Mouse (Mus musculus) hindbrain, embryonic 16.5 days (tissue): ENCODE measurements at regions not wholly inside any gene's neighbourhood (a gene's known extent, or its start where the extent isn't known, plus 50 kb on each side); places are given as distances from the start of the nearest gene placed in this dataset.

Source experiments
- ATAC-seq: fragments of 200-750 bp; cut with Nextera tagmentation; 2 replicates; pipeline ENCODE4 v1.8.0; 2017; ENCODE audit warnings: moderate TSS enrichment, moderate library complexity
- H3K27ac ChIP-seq: fragments of 300-500 bp; sonication (generic); 2 replicates; pipeline ENCODE4 v1.5.1; 2014; ENCODE audit warnings: low read depth, mild to moderate bottlenecking, control low read depth, low read length, moderate library complexity
- H3K27me3 ChIP-seq: fragments of 300-500 bp; sonication (generic); replicated peaks from 2 replicates; pipeline ENCODE4 v1.6.1; 2014; ENCODE audit warnings: low read length; ENCODE audit not compliant: control insufficient read depth, insufficient read depth
- H3K36me3 ChIP-seq: fragments of 300-500 bp; sonication (generic); 2 replicates; pipeline ENCODE4 v1.6.1; 2014; ENCODE audit warnings: mild to moderate bottlenecking, low read length, moderate library complexity, mixed read lengths; ENCODE audit not compliant: control insufficient read depth, insufficient read depth
- H3K4me1 ChIP-seq: fragments of 300-500 bp; sonication (generic); 2 replicates; pipeline ENCODE4 v1.6.1; 2014; ENCODE audit warnings: low read depth, low read length; ENCODE audit not compliant: control insufficient read depth, insufficient read depth
- H3K4me2 ChIP-seq: fragments of 300-500 bp; sonication (generic); 2 replicates; pipeline ENCODE4 v1.6.1; 2014; ENCODE audit warnings: mild to moderate bottlenecking, low read length, control low read depth, moderate library complexity
- H3K4me3 ChIP-seq: fragments of 300-500 bp; sonication (generic); 2 replicates; pipeline ENCODE4 v1.5.1; 2014; ENCODE audit warnings: mild to moderate bottlenecking, low read length, control low read depth, moderate library complexity
- H3K9ac ChIP-seq: fragments of 300-500 bp; sonication (generic); 2 replicates; pipeline ENCODE4 v1.6.1; 2014; ENCODE audit warnings: low read depth, mild to moderate bottlenecking, control low read depth, low read length, moderate library complexity
- H3K9me3 ChIP-seq: fragments of 300-500 bp; sonication (generic); 2 replicates; pipeline ENCODE4 v1.6.1; 2014; ENCODE audit warnings: mild to moderate bottlenecking, low read length, moderate library complexity; ENCODE audit not compliant: control insufficient read depth
- WGBS: fragments of 180-500 bp; shearing (Covaris S2); extraction: QIAGEN DNeasy Blood & Tissue Kit; methylation state at CpG from one replicate; pipeline ENCODE4 v1.1.7; 2014; 5-methylcytosine and 5-hydroxymethylcytosine counted together

- H3K4me2 ChIP-seq = no peak overlapping the region
- H3K9me3 ChIP-seq = no peaks in the 10 kb centered on the region
- peaks cover 18% of the 10 kb centered on the region for H3K4me1 ChIP-seq
- ATAC-seq = no peak
- WGBS = 48% methylated on average over 4 of the region's 4 CpGs
- no peak overlapping the region for H3K9ac ChIP-seq
- no peaks in the 10 kb centered on the region for H3K36me3 ChIP-seq
- H3K4me3 ChIP-seq = no peak overlapping the region
- H3K27me3 ChIP-seq = no peaks in the 10 kb centered on the region
- no peak overlapping the region for H3K27ac ChIP-seq
Observed at GRCm38 (mm10) chr17:13662152-13662551, 98.2 kb upstream of the Afdn start.
